Comparison of ENCODE assay signal across 12 mouse cellular contexts in the genomic region with DNA sequence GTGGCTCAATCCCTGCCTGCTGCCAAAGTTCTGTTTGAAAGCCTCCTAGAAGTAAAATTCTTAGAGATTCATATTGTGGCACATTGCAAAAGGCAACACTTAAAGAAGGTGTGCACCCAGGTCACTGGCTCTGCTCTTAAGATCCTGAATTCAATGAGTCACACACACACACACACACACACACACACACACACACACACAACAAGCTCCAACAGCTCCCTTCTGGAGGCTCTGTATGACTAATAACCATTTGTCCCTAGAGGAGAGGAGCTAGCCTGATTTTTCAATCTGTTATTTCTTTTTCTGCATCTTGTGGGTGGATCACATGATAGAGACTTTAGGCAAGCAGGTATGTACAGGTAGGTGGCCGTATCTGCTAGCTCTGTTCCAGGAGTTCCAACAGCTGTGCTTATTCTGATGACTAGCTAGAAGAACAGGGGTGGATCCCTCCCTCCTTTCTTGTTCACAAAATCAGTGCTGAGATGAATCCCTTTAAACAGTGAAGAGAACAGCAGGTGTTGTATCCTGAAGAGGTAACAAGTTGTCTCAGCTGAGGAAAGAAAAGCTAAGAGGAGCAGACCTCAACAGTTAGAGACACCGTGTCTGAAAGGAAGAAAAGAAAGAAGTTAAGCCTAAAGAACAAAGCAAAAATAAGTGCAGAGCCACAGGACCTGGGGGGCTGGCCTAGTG. TPM values are rescaled to one million over a fixed set of nuclear protein-coding genes. Genes with fewer than 3 reads are reported as not detected.
DNase-seq lines count a peak whose midpoint lies in the region; ATAC-seq lines count a peak whose summit lies in the region.
"Had no signal": no experiment of that assay in that cellular context is flagged by ENCODE, and none has a peak within 500 bp of the region (broad histone marks: within the 10 kb centered on the region; RNA-seq: fewer than 3 reads in every experiment).

No protein-coding gene starts in this region.

- peak; percentile 14 to 23 for DNase-seq in layer of hippocampus, postnatal 14 days (ENCODE audit: low spot score in 2 of 2)
- DNase-seq in layer of hippocampus, postnatal 25 days (ENCODE audit: extremely low spot score in 1 of 2, low spot score in 1 of 2), result no peak
- DNase-seq in 416B (ENCODE audit: low read depth), result peak; percentile 21
- peak; percentile 34 for DNase-seq in gonadal fat pad, adult 2 months (ENCODE audit: low read depth)
- no peak for DNase-seq in c-Kit-positive CD71-positive TER-119-positive erythroid progenitor cells, embryonic 14.5 days (ENCODE audit: low spot score)
- DNase-seq in cerebellum, adult 11 months, result no peak
- DNase-seq: adrenal gland, postnatal 14 days; cerebellum, adult 8-10 months; gastrocnemius, postnatal 10 days; heart, postnatal 10 days had no signal

- peak; percentile 7 for ATAC-seq in CD4-positive, CD25-positive, alpha-beta regulatory T cell, adult 4 months
- ATAC-seq: Patski had no signal

RNA-seq across cellular contexts. Expression of gene Pgap1, which starts 27.2 kb away (rescaled TPM):
- total RNA-seq in layer of hippocampus, postnatal 14 days (2021), result 10 to 100 TPM; 34.2 to 34.6 TPM
- total RNA-seq in layer of hippocampus, postnatal 25 days (2021), result 10 to 100 TPM; 20.1 to 22.6 TPM
- 10 to 100 TPM in 1 of 2 experiments, 1 to 10 TPM in 1; 8.6 to 12.8 TPM for polyA plus RNA-seq in CD4-positive, CD25-positive, alpha-beta regulatory T cell, adult 4 months (2017; shearing (Covaris generic))
- polyA plus RNA-seq in gonadal fat pad, adult 2 months (2012; rRNA removed), result 7.3 and 7.8 TPM in 2 replicates

Comparison
In these comparisons a context has a peak if more than half of its experiments do, and no peak if none do; other contexts are left out.
1. DNase-seq: peak in layer of hippocampus, postnatal 14 days (2 of 2), 416B (single experiment) and gonadal fat pad, adult 2 months (single experiment); none in layer of hippocampus, postnatal 25 days (0 of 2), c-Kit-positive CD71-positive TER-119-positive erythroid progenitor cells, embryonic 14.5 days (single experiment) and cerebellum, adult 11 months (single experiment).